Mouse (Mus musculus): ENCODE data around the gene Usp20.
A peak's percentile ranks its signal among the peaks of the same experiment; 100 is the strongest.

The Usp20 gene

GRCm38 (mm10) chr2:31040043-31040442 is 58.0 kb downstream of the Usp20 start:
- DNase-seq (ENCODE audit: low read depth, low spot score), result no peak

GRCm38 (mm10) chr2:31040487-31040886 is 58.4 kb downstream of the Usp20 start:
- DNase-seq (ENCODE audit: low read depth, low spot score), result no peak

GRCm38 (mm10) chr2:31041386-31041785 is 59.3 kb downstream of the Usp20 start:
- DNase-seq (ENCODE audit: low read depth, low spot score), result no peak

GRCm38 (mm10) chr2:31042881-31043280 is 60.8 kb downstream of the Usp20 start:
- no peak for DNase-seq (ENCODE audit: low read depth, low spot score)

GRCm38 (mm10) chr2:31043856-31044255 is 61.8 kb downstream of the Usp20 start:
- DNase-seq (ENCODE audit: low read depth, low spot score), result no peak

- no peak for DNase-seq (ENCODE audit: low read depth, low spot score)
Measured at GRCm38 (mm10) chr2:31048037-31048436, 66.0 kb downstream of the Usp20 start.

- no peak for DNase-seq (ENCODE audit: low read depth, low spot score)
Measured at GRCm38 (mm10) chr2:31052441-31052840, 70.4 kb downstream of the Usp20 start.

GRCm38 (mm10) chr2:31053426-31053825 is 71.3 kb downstream of the Usp20 start:
- no peak for DNase-seq (ENCODE audit: low read depth, low spot score)

- no peak for DNase-seq (ENCODE audit: low read depth, low spot score)
Measured at GRCm38 (mm10) chr2:31053851-31054340, 71.8 kb downstream of the Usp20 start.

- no peak for DNase-seq (ENCODE audit: low read depth, low spot score)
Measured at GRCm38 (mm10) chr2:31056070-31056469, 74.0 kb downstream of the Usp20 start.

- DNase-seq (ENCODE audit: low read depth, low spot score), result no peak
Measured at GRCm38 (mm10) chr2:31057549-31058177, 75.6 kb downstream of the Usp20 start.

- DNase-seq (ENCODE audit: low read depth, low spot score), result no peak
Measured at GRCm38 (mm10) chr2:31058443-31058842, 76.4 kb downstream of the Usp20 start.

- no peak for DNase-seq (ENCODE audit: low read depth, low spot score)
Measured at GRCm38 (mm10) chr2:31060271-31060670, 78.2 kb downstream of the Usp20 start.

GRCm38 (mm10) chr2:31060787-31061730 is 79.0 kb downstream of the Usp20 start:
- no peak for DNase-seq (ENCODE audit: low read depth, low spot score)

GRCm38 (mm10) chr2:31061868-31062628 is 80.0 kb downstream of the Usp20 start:
- no peak for DNase-seq (ENCODE audit: low read depth, low spot score)

GRCm38 (mm10) chr2:31066019-31066789 is 84.1 kb downstream of the Usp20 start:
- no peak for DNase-seq (ENCODE audit: low read depth, low spot score)

- no peak for DNase-seq (ENCODE audit: low read depth, low spot score)
Measured at GRCm38 (mm10) chr2:31067059-31067595, 85.0 kb downstream of the Usp20 start.

GRCm38 (mm10) chr2:31067696-31068245 is 85.7 kb downstream of the Usp20 start:
- DNase-seq (ENCODE audit: low read depth, low spot score), result no peak

GRCm38 (mm10) chr2:31068246-31069113 is 86.4 kb downstream of the Usp20 start:
- DNase-seq (ENCODE audit: low read depth, low spot score), result peak; percentile 77

GRCm38 (mm10) chr2:31069114-31069445 is 87.0 kb downstream of the Usp20 start:
- no peak for DNase-seq (ENCODE audit: low read depth, low spot score)

All from mesoderm, embryonic 11.5 days (tissue).